Mouse (Mus musculus): ENCODE data around the gene Gm45062.

Gm45062 gene

DNA sequence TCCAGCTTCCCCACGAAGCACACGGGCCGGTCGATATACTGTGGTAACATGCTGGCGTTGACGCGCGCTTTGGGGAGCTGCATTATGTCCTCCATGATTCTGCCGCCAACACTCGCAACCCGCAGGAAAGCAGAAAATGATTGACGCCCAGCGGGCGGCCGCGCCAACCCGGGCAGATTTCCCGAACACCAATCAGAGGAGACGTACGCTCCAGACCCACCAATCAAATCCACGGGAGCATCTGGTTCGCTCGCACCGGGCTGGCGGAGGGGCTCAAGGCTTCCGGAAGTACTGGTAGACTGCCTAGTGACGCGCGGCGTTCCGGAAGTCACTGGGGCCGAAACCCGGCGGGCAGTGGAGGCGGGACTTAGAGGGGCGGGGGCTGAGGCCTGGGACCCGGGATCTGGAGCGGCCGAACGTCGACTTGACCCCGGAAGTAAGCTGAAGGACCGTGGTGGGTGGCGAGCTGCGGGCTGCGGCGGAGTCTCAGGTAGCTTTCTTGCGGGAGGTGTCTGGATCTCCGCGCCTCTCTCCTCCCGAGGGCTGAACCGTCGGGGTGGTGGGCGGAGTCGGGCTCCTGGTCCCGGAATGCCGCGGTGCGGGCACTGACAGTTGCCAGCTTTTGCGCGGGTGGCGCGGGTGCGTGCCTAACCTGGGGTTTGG lies at the start of gene Gm45062, which contains the start of the genes Rpa3 and Umad1:
Gm45062 (plus strand) TSS at position 447 of the 663 bp plus-strand sequence.
Rpa3 (minus strand) TSS at position 170 of the 663 bp plus-strand sequence.
Umad1 (plus strand) TSS at position 285 of the 663 bp plus-strand sequence.
- peak; percentile 99 for DNase-seq

DNA sequence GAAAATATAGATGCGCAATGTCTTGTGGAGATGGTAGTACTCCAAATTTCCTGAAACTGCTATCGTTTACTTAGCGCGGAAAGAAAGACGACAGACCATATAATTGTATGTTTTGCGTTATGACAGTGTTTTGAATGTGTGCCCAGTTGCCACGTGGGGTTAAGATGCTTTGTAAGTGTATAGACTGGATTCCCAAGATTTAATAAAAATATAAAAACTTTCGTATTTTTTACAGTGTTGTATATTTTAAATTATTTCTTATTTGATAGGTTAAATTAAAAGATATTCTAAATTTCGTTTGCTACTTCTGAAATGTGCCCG lies 49.4 kb upstream of the Gm45062 start:
- no peak for DNase-seq

DNA sequence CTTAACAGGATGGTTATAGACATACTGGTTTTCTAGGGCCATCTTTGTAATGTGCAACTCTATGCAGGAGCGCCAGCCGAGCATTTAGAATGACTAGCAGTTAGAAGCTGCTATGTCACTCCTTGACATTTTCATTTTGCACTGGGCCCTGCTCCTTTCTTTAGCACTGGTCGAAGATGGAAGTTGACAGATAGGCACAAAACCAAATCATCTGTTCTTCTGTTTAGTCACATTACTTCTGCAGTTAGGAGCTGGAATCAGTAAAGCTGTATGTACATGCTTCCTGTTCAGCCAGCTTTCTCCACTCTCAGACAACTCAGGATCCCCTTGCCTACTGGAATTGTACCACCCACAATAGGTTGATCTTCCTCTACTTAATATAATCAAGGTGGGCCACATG lies 48.6 kb upstream of the Gm45062 start:
- no peak for DNase-seq

DNA sequence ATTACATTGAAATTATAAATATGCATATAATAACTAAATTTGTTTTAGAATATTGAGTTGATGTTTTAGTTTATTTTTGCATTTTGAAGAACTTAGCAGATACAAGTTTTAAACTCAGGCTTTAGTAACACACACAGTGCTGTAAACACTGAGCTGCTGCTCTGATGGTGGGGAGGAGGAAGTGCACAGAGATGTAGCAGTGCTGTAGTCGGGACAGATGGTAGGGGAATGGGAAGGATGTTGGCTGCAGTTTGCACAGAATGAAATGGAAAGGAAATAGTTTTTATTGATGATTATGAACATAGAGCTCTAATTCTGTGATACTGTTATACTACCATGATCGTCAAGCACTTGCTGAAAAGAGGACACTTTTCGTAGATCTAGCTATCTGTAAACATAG lies 32.2 kb upstream of the Gm45062 start:
- DNase-seq: no peak

DNA sequence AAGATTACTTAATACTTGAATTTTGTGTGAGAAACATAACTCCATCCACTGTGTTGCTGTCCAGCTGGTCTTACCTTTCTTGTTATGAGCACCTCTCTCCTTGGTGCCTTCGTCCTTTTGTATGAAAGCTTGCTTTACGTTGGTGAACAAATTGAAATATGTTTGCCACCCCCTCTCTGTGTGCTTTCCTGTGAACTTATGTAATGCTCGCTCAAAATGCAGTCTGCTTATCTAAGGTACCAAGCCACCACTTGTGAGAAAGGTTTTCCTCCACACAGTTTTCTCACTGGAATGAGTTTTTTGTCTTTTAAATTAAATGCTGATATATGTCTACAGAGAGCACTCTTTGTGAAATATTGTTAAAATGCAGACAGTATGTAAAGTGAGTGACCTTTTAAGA lies 30.7 kb upstream of the Gm45062 start:
- no peak for DNase-seq

DNA sequence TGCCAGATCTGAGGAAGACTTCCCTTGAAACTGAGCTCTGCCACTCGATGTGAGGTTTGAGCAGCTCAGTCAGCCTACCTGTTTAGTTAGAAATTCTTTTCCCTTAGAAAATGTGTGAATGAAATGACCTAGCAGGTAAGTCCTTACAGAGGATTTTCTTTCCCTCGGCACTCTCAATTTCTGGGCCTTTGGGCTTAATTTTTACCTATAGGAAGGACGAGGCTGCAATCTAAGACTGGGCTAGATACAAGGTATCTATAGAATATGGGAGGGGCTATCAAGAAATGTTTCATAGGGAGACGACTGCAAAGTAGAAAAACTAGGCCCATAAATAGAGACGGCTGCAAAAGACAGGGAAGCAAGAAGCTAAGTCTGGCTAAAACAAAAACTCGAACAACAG lies 934 bp upstream of the Gm45062 start:
- DNase-seq: no peak

DNA sequence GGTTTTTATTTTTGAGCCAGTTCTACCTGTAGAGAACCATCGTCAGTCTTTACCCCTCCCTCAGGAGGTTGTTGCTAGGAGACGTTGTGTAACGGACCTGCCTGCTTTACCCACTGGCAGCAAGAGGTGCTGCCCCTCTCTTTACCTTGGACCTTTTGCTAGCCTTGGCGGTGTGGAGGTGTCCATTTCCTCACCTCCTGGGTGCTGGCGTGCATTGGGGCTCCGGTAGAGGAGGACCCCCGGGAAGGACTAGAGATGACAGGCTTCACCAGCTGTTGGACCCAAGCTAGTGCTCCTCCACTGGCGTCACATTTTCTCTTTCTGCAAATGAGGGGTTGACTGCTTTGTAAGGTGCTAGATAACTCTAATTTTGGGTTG lies 406 bp downstream of the Gm45062 start:
- DNase-seq: no peak

DNA sequence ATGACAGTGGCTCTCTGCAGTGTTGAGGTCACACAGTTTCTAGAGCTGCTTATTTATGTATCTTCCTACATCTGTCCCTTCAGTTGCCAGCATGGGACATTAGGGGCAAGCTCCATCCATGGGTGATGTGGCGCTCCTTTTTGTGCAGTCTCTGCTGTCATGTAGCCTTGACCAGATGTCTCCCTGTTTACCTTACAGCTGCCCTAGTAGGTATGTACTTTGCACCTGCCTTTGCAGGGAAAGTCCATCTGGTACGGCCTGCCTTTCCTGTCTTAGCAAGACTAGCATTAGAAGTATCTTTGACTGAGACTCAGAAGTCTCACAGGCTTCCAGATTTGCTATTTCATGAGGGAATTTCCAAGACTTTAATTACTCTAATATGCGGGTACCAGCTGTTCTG lies 11.8 kb downstream of the Gm45062 start:
- no peak for DNase-seq

DNA sequence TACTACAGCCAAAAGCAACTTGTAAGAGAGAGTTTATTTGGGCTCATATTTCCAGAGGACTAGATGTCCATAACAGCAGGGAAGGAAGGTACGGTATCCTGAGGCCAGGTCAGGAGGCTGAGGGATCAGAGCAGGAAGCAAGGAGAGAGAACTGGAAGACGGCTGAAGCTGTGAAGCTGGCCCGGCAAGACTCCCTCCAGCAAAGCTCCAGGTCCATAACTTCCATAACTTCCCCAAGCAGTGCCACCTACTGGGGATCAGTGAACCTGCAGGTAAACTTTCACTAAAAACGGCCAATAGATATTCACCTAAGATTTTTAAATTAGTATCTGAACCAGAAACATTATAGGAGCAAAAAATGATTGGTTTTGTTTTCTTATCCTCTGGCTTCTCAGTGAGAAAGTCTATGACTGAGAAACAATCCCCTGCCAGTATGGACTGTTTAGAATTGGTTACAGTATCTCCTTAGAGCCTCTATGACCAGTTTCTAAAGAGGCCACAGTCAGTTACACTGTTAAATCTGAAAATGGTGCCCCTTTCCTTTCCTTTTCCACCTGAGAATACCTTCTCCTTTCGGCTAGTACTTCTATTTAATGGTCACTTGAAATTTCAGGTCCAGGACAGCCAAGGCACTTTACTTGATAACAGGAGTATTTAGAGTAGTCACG lies 15.3 kb downstream of the Gm45062 start:
- DNase-seq: no peak

DNA sequence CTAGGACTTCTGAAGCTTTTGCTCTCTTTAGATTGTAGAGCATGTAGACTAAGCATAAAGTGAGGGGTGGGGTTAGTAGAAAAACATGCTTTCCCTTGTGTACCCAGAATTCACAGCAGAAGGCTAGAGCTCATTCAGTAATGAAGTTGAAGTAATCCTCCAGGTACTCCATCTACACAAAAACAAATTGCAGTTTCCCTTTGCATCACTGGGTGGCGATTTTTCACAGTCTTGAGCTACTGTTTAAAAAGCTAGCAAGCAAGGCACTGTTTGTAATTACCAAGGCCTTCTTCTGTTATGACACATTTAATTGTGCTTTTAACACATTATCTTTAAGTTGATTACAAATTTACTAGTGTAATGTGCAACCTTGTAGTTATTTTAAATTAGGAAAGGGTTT lies 15.8 kb downstream of the Gm45062 start:
- peak; percentile 65 for DNase-seq

DNA sequence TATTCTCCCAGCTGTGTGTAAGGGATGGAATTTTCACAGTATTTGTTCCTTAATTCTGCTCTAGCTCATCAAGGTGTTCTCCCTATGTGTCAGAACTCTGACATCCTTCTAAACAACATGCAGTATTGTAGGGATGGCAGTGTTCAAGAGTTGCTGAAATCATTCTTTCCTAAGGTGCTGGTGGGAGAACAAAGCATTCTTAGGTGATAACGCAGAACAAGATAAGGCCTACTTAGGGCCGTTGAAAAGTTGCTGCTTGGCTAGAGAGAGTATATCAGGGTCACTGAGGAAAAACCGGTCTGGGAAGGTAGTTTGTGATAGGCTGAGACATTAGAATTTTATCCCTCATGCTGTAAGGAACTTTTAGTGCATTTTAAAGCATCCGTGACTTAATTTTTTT lies 17.2 kb downstream of the Gm45062 start:
- no peak for DNase-seq

DNA sequence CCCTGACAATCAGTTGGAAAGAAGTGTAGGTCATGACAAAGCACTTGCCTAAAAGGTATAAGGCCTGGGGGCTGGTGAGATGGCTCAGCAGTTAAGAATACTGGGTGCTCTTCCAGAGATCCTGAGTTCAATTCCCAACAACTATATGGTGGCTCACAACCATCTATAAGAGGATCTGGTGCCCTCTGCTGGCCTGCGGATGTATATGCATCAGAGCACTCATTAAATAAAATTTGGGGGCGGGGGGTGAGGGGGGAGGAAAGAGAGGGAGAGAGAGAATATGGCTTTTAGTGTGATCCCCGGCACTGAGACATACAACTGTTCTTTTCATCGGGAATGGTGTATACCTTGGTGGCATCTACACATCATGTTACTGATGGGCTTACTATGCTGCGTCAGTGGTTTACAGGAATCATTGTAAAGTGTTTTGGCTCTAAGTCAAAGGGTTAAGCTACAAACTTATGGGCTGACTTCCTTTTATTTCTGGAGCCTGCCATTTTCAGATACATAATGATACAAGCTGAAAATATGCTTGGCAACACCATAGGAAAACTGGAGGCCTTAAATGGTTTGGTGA lies 19.3 kb downstream of the Gm45062 start:
- DNase-seq: no peak

DNA sequence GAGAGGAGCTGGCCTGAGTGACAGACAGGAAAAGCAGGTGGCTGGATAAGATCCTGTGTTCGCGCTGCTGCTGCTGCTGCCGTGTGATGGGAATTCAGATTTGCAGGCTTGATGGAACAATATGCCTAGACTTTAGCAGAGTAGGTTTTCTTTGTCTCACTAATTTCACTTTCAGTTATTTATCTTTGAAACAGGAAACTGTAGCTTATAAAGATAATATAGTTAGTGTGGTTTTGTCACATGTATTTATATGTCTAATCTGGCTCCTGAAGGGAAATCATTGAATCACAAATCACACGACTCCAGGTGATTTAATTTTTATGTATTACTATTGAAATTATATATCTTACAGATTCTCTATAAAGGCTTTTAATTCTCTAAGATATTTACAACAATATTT lies 24.0 kb downstream of the Gm45062 start:
- DNase-seq: no peak

DNA sequence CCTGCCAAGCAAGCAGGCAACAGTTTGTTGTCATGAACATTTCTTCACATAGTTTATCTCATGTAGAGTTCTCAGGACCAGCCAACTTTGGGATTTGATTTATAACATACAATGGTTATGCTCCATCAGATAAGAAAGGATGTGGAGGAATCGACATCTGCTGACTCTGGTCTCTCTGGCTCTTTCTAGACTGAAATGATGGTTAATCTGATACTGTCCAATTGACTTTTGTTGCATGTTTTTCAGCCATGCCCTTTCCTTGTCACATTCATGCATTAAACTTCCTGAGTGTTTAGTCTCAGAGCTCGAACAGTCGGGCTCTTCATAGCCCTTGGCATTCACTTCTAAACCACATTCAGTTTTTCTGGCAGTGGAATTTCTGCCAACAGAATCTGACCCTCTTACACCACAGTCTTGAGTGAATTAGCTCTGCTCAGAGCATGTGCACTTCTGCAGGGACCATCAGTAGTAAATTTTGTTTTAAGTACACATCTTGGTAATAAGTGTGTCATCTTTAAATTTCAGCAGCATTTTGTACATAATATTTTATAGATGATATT lies 26.2 kb downstream of the Gm45062 start:
- no peak for DNase-seq

DNA sequence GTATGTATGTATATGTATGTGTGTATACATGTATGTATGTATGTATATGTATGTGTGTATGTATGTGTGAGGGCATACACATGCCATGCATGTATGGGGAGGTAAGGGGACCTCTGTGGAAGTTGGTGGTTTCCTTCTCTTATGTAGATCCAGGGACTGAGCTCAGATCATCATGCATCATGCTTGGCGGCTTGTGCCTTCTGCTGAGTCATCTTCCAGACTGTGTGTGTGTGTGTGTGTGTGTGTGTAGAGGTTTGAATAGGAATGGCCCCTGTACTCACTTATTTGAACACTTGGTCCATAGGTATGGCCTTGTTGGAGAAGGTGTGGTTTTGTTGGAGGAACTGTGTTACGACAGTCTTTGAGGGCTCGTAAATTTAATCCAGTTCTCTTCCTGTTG lies 26.9 kb downstream of the Gm45062 start:
- no peak for DNase-seq

DNA sequence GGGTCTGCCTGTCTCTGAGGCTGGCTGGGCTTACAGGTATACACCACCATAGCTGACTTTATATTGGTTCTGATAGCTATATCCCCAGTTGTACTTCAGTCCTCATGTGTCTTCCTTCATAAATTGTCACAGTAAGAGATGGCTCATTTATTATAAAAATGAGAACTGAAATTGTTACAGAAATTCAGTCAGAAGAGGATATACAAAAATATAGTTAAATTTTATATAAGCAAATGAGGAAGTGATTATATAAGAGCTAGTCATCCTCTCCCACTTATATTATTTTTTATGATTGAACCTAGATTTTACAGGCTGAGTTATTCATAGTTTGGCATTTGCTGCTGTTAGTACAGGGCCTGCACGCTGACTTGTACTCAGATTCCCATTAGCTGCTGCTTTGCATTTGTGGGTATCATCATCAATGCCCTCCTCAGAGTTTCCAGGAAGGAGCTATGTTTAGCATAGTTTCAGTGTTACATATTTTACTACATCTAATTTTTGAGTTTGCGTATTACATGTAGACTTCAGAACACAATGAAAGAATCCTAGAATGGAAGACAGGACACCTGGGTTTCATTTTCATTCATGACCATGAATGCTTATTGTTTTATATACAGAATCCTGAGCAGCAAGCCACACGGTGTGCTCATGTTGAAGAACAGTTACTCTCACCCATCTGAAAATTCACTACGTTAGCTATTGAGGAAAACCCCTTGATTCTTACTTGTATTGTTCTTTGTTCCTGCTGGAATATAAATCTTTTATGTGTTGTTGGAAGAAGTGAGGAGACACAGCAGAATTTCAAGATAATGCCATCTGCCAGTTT lies 29.7 kb downstream of the Gm45062 start:
- no peak for DNase-seq

DNA sequence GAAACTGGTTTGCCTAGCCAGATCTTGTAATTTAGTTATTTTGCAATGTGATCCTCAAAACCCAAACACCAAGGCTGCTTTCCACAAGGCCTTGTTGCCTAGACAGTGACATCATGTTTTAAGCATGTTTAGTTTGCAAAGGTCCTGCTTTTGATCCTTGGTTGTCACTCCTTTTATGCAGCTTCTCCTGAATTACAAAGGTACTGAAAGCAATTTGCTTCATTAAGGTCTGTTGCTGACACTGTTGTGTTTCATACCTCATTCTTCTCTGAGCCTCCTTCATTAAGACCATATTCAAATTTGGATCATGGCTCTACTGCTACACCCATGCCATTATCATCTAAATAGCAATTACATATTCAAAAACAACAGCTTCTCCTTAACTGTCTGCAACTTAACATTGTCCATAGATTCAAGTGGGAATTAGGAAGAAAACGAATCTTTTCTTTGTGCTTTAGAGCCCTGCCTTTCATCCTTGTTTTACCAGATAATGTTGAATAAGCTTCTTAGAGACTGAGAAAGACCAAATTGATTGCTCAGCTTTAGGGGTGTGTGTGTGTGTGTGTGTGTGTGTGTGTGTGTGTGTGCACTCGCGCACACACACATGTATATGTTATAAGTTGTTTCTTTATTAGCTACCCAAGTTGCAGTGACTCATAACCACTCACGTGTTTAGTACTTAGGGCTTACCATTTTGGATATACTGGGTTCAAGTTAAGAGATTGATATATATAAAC lies 35.0 kb downstream of the Gm45062 start:
- no peak for DNase-seq

DNA sequence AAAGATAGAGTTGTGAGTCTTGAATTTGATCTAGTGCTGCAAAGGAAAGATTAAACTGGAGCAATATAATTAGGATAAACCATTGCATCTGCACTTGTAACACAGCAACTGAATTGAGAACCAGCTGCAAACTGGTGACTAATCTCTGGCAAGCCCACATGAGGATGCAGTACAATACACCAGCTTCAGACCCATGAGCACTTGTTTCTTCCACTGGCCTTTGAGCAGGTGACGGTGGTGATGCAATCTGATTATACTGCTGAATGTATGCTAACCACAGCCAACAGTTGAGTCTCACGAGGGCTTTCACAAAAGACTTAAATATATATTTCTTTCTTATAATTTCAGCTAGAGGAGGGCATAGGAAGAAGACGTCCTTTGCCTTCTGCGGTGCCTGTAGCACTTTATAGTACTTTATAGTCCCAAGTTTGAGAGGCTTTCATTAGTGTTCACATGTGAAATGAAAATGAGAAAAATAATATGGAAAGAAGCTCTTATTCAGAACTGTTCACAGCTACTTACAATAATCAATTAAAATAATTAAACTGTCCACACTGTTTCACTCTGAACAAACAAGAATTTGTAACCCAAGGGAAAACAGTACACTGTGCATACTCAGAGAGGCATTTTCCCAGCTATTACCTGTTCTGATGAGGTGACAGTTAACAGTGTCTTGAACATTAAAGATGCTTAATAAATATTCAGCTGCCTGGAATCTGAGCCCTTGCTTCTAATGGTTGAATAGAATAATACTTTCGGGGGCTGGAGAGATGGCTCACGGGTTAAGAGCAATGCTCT lies 40.0 kb downstream of the Gm45062 start:
- no peak for DNase-seq

DNA sequence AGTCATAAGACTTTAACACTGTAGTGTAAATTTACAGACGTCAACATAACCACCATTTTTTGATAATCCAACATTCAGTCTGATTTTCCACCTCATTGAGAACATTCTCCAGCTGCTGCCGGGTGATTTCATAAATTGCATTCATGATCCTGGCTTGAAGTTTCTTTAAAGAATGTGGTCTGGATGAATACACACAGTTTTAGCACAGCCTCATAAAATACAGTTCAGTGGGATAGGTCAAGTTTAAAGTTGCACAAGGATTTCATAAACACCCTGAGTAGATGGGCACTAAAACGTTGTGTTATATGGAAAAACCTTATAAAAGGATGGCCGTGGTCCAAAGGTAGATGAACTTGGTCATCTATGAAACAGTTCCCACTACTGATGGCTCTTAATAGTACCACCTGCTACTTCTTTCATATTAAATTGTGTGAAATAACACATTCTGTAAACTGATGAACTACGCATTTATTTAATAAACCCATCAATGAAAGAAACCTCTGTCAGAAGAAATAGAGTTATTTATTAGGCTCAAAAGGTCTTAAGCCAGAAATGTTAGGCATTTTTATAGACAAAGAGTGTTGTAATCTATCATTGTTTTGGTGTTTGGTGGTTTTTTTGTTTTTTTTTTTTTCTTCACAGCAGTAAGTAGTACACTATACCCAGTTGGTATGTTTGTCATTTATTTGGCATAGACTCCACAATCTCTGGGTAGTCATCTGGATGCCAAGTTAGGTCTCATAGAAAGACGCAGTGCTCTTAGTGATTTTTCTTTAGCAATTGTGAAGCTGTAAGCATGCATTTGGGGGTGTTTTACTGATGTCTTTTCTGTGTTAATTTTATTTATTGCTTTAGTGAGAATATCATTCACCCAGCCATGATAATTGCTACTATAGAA lies 48.9 kb downstream of the Gm45062 start:
- no peak for DNase-seq

DNA sequence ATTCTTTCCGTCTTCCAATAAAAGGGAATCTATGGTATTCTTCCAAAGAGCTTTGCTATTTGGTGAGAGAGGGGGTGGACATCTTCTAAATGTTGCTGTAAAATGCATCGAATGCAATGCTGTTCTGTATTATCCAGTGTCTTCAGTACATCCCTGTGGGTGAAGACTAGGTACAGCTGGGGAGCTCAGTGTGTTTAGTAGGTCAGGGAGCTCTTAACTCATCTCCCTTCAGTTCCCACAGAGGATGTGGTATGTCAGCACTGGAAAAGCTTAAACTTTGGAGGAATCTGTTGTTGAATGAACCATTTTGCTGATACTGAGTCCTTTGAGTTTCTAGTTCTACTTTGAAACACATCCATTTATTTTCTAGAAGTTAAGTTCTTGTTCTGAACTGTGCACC lies 53.3 kb downstream of the Gm45062 start:
- DNase-seq: no peak

DNA sequence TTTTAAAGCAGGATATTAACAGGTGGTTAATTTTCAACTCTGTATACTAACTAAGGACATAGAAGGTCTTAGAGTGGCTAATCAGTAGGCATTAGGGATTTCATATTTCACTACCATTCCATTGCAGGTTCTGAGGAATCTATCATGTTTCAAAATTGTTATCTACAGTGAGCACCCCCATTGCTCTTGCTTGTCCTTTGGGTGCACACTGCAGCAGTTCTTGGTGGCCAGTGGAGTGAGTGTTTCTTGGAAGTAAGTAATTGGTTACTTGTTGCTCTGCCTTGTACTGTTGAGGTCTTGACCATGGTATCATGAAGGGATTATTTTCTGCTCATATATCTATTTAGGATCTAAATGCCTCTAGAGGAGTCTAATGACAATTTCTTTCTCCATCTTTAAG lies 57.0 kb downstream of the Gm45062 start:
- no peak for DNase-seq

Data from right cerebral cortex, postnatal 25 days (tissue).